Mouse (Mus musculus) macrophage (primary cell): Measurements from ENCODE around the gene Prdm10. TPM values are rescaled to one million over a fixed set of nuclear protein-coding genes. Genes with fewer than 3 reads are reported as not detected.

Experiments used
- H3K27ac ChIP-seq: fragments of 350-480 bp; formaldehyde crosslinking; 2 replicates; pipeline ENCODE4 v1.9.0; 2021
- H3K36me3 ChIP-seq: fragments of 350-480 bp; formaldehyde crosslinking; 2 replicates; pipeline ENCODE4 v1.9.0; 2021; ENCODE audit errors: inconsistent target
- H3K4me3 ChIP-seq: fragments of 350-480 bp; formaldehyde crosslinking; 2 replicates; pipeline ENCODE4 v1.9.0; 2021; ENCODE audit errors: inconsistent target
- H3K79me2 ChIP-seq: fragments of 350-480 bp; formaldehyde crosslinking; 2 replicates; pipeline ENCODE4 v1.9.0; 2021; ENCODE audit errors: inconsistent target
- WGBS: methylation state at CpG from one replicate; pipeline ENCODE4 v1.1.7; 2026; ENCODE audit warnings: inconsistent platforms; ENCODE audit not compliant: missing documents; 5-methylcytosine and 5-hydroxymethylcytosine counted together
- polyA plus RNA-seq: library from polyadenylated mRNA; stranded (reverse); fragments of 250-400 nt; gene quantifications from 3 replicates; pipeline ENCODE4 v1.2.4, GENCODE M21; 2018; ENCODE audit warnings: inconsistent platforms
- total RNA-seq, 78 experiments: library from RNA; depleted of rRNA; stranded (reverse); fragments of 250-400 nt; gene quantifications; 1 replicate in 9 of 78; 2 replicates in 24 of 78; 3 replicates in 43 of 78; 4 replicates in 2 of 78; pipeline ENCODE4 v1.2.4; 2018; ENCODE audit warnings: inconsistent platforms in 56 of 78

The Prdm10 gene
- 10 to 100 TPM; 19.3 to 50.8 (median 36.7) TPM for total RNA-seq (2018; cell fraction: chromatin; rRNA removed)
- 1 to 10 TPM; 2.6 to 8.6 (median 6.5) TPM for total RNA-seq (2018; cell fraction: cytosol; rRNA removed)
- 10 to 100 TPM; 11.3 to 32.5 (median 21.8) TPM for total RNA-seq (2018; cell fraction: nucleus; rRNA removed)
- 4.1 to 4.7 TPM (median 4.6 TPM) in 3 replicates for polyA plus RNA-seq

DNA sequence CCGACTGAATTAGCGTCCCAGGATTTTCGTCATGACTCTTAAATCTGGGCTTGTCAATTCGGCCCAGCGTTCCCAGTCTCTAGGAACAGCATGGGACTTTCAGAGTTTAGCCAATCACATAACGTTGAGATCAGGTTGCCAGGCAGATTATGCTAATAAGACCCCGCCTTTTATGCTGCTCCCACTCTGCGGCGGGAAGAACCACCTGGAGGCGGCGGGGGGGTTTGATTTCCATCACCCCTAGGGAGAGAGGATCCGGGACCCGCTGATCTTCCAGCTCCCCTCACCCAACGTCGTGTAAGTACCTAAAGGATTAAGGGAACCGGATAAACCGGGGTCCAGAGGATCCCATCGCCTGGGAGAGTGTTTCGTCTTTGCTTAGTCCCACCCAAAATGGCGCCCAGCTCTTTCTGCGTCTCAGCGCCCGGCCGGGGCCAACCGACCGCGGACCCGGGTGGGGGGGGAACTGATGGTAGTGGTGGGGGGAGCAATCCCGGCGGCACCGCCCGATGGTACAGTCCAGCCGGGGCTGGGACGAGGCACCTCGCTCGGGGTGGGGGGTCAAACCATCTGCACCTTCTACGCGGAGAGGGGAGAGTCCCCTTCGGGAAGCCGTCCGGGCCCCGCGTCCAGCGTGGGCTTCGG is at the start of gene Prdm10:
TSS of gene Prdm10 (plus strand) at position 173 of the 645 bp plus-strand sequence.
- Histone ChIP-seq H3K27ac (peak within 1 kb of the TSS; percentile 96), H3K79me2 (peaks cover 33% of the 10 kb centered on the region), H3K36me3 (no peaks in the 10 kb centered on the region), H3K4me3 (peak within 1 kb of the TSS; percentile 76)
- under 1% methylated on average over 29 of the region's 45 CpGs for WGBS

- 65% methylated on average over 4 of the region's 4 CpGs for WGBS
- H3K79me2 ChIP-seq: no peaks in the 10 kb centered on the region
- H3K36me3 ChIP-seq: no peaks in the 10 kb centered on the region
- H3K4me3 ChIP-seq: no peak overlapping the region
- no peak overlapping the region for H3K27ac ChIP-seq
Measured at GRCm38 (mm10) chr9:31235030-31235429, 45.3 kb upstream of the Prdm10 start.

- 88% methylated on average over 9 of the region's 9 CpGs for WGBS
- Histone ChIP-seq H3K79me2 (no peaks in the 10 kb centered on the region), H3K36me3 (no peaks in the 10 kb centered on the region), H3K27ac (no peak overlapping the region), H3K4me3 (no peak overlapping the region)
Measured at GRCm38 (mm10) chr9:31235489-31235888, 44.8 kb upstream of the Prdm10 start.

- H3K27ac ChIP-seq: no peak overlapping the region
- 92% methylated on average over 5 of the region's 5 CpGs for WGBS
- H3K4me3 ChIP-seq: no peak overlapping the region
- H3K36me3 ChIP-seq: no peaks in the 10 kb centered on the region
- no peaks in the 10 kb centered on the region for H3K79me2 ChIP-seq
Measured at GRCm38 (mm10) chr9:31236079-31236478, 44.3 kb upstream of the Prdm10 start.

DNA sequence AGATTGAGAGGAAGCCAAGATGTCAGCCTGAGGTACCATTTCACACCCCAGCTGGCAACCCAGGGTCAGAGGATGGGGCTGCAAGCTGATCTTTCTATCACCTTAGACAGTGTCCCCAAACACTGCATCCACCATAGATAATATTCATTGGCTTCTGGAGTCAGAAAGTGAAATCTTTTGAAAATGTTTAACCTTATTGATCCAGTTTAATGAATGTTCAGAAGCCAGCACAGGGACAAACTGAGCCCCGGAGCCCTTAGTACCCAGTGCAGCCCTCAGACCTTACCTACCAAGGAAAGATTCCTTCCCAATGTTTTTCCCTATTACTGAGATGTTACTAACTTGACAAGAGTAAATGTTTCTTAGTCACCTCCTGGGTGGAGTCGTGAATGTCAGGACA is 41.8 kb upstream of the Prdm10 start:
- 97% methylated on average over 2 of the region's 2 CpGs for WGBS
- Histone ChIP-seq H3K36me3 (no peaks in the 10 kb centered on the region), H3K79me2 (no peaks in the 10 kb centered on the region), H3K4me3 (no peak overlapping the region), H3K27ac (no peak overlapping the region)

DNA sequence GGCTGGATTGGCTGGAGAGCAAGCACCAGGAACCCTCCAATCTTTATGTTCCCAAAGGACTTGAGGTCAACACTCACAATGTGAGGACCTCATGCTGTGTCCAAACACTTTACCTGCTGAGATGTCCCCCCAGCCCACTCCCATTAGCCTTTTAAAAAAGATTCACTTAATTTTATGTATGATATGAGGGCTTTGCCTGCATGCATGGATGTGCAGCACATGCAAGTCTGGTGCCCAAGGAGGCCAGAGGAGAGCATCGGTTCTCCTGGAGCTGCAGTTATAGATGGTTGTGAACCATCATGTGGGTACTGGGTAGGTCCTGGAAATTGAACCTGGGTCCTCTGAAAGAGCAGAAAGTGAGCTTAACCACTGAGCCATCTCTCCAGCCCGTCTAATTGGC is 40.8 kb upstream of the Prdm10 start:
- Histone ChIP-seq H3K36me3 (no peaks in the 10 kb centered on the region), H3K27ac (no peak overlapping the region), H3K79me2 (no peaks in the 10 kb centered on the region), H3K4me3 (no peak overlapping the region)
- 100% methylated on average over 2 of the region's 2 CpGs for WGBS

GRCm38 (mm10) chr9:31240522-31241207 is 39.7 kb upstream of the Prdm10 start:
- H3K79me2 ChIP-seq: no peaks in the 10 kb centered on the region
- WGBS: 93% methylated on average over 8 of the region's 8 CpGs
- no peak overlapping the region for H3K27ac ChIP-seq
- H3K4me3 ChIP-seq: no peak overlapping the region
- H3K36me3 ChIP-seq: no peaks in the 10 kb centered on the region

DNA sequence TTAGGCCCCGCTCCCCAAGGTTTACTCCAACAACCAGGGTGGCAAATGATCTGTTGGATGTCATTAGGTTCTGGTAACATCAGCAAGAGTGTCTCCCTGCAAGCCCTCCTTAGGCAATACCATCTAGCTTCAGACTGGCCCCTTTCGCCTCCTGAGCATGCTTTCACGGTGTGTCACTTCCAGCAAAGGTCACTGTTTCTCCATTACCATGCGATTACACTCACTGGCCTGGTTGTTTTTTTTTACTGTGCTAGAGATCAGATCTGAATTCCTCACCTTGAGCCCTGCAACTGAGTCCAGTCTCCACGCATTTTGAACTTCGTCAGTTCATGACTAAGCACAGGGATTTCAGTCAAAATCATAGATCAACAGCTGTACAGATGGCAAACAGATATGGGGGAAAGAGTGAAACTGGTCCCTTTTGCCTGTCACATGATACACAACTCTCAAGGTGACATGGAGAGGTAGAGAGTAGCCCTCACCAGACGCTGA is 39.1 kb upstream of the Prdm10 start:
- no peaks in the 10 kb centered on the region for H3K79me2 ChIP-seq
- H3K36me3 ChIP-seq: no peaks in the 10 kb centered on the region
- H3K27ac ChIP-seq: no peak overlapping the region
- WGBS: 91% methylated on average over 7 of the region's 7 CpGs
- H3K4me3 ChIP-seq: no peak overlapping the region

- H3K4me3 ChIP-seq: no peak overlapping the region
Measured at GRCm38 (mm10) chr9:31243306-31243938, 36.9 kb upstream of the Prdm10 start.

DNA sequence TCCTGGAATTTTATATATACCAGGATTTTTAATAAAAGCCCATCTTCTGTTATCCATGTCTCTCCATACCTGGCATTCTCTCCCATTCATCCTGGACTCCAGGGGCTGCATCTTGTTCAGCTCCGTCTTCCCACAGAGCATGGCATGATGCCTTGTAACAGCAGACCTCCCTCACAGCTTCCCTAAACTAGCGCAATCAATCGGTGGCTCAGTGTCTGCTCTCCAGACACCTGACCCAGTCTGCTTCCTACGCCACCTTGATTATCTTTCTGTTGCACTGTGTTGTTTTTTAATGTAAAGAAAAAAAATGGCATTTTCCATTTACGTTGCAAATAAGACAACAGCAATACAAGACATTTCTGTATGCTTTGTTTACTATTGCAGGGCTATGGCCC is 36.4 kb upstream of the Prdm10 start:
- no peak overlapping the region for H3K4me3 ChIP-seq
- H3K36me3 ChIP-seq: no peaks in the 10 kb centered on the region
- 70% methylated on average over 5 of the region's 5 CpGs for WGBS
- no peaks in the 10 kb centered on the region for H3K79me2 ChIP-seq
- no peak overlapping the region for H3K27ac ChIP-seq

More at GRCm38 (mm10) chr9:31243306-31243938, 36.9 kb upstream of the Prdm10 start:
- H3K79me2 ChIP-seq: no peaks in the 10 kb centered on the region
- H3K27ac ChIP-seq: no peak overlapping the region
- H3K36me3 ChIP-seq: no peaks in the 10 kb centered on the region
- 23% methylated on average over 18 of the region's 18 CpGs for WGBS

DNA sequence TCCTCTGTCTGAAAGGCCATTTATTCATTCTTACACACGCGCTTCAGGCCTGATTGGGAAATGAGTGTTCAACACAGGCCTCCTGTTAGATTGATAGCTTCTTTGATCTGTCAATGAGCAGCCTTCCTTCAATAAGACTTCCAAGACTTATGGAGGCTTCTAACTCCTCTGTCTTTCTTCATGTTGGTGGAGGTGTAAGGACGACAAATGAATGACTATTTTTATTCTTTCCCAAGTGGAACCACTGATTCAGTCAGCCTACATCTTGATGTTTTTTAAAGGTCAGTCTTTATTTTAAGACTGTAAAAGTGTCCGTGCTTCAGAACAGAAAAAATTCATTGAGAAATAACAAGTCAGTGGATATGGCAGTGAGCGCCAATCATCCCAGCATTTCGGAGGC is 35.3 kb upstream of the Prdm10 start:
- Histone ChIP-seq H3K27ac (no peak overlapping the region), H3K79me2 (no peaks in the 10 kb centered on the region), H3K4me3 (no peak overlapping the region), H3K36me3 (no peaks in the 10 kb centered on the region)
- WGBS: 92% methylated on average over 6 of the region's 6 CpGs

GRCm38 (mm10) chr9:31246421-31246820 is 33.9 kb upstream of the Prdm10 start:
- no peaks in the 10 kb centered on the region for H3K79me2 ChIP-seq
- no peaks in the 10 kb centered on the region for H3K36me3 ChIP-seq
- 90% methylated on average over 6 of the region's 6 CpGs for WGBS
- H3K4me3 ChIP-seq: no peak overlapping the region
- no peak overlapping the region for H3K27ac ChIP-seq

DNA sequence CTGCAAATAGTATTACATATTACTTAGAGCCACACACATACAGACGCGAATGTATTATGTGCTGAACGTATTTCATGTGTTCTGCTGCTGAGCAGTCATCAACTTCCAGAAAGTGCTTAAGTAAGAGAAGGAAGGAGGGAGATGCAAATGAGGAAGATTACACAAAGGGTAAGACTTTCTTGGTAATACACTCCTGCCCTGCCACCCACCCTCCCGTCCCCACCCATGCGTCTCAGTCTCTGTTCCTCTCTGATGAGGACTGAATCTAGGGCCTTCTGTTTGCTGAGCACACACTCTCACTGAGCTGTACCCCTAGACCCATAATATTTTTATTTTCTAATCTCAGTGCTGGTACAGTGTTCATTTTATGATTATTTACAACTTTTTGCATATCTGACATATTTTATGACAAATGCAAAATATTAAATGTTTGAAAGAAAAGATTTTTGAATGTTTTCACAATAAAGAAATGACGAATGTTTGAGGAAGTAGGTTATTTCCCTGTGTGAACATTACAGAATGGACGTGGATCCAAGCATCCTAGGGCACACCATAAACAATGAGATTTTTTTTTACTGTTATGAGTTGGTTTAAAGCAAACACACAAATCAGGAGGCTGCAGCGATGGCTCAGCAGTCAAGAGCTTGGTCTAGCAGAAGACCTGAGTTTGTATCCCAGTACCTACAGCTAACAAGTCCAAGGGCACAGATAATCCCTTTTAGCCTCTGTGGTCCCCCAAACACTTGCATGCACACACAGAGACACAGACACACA is 32.7 kb upstream of the Prdm10 start:
- H3K36me3 ChIP-seq: no peaks in the 10 kb centered on the region
- peak overlapping the region; percentile 19; the same call in 1 of the 2 replicates for H3K27ac ChIP-seq
- H3K79me2 ChIP-seq: no peaks in the 10 kb centered on the region
- H3K4me3 ChIP-seq: no peak overlapping the region
- WGBS: 25% methylated on average over 8 of the region's 8 CpGs

GRCm38 (mm10) chr9:31252182-31252799 is 28.0 kb upstream of the Prdm10 start:
- no peak overlapping the region for H3K27ac ChIP-seq
- 41% methylated on average over 9 of the region's 10 CpGs for WGBS
- no peaks in the 10 kb centered on the region for H3K36me3 ChIP-seq
- no peak overlapping the region for H3K4me3 ChIP-seq
- H3K79me2 ChIP-seq: no peaks in the 10 kb centered on the region
